Mouse (Mus musculus) MN1 (cell line): ENCODE measurements around the gene Gm49361.
"Not testable (repeated sequence)": the region's sequence is repeated elsewhere in the genome, so short reads cannot be mapped to it uniquely, and the experiment has no call there.

Experiments used
- DNase-seq: peaks from one replicate; pipeline ENCODE4 v3.0.0-alpha.2; 2016; ENCODE audit warnings: low spot score

Gm49361 gene

GRCm38 (mm10) chr14:57688066-57688465 is 57.8 kb downstream of the Gm49361 start:
- not testable (repeated sequence) for DNase-seq

DNA sequence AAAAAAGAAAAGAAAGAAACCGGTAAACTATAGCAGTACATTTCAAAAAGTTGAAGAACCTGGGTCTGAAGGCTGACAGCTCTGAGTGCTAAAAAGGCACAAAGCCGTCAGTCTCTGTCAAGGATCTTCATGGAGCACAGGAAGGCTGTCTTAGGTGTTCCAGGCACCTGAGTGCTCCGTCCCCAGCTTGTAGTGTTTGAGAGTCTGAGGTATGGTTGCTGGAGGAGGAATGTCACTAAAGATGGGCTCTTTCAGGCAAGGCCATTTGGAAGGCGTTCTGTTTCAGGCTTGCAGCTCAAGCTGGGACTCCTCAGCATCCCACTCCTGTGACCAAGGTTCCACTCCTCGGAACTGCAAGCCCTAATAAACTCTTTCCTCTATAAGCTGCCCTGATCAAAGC is 58.5 kb downstream of the Gm49361 start:
- no peak for DNase-seq

- DNase-seq = no peak
These were observed 59.3 kb downstream of the Gm49361 start for GRCm38 (mm10) chr14:57686647-57687046.

DNA sequence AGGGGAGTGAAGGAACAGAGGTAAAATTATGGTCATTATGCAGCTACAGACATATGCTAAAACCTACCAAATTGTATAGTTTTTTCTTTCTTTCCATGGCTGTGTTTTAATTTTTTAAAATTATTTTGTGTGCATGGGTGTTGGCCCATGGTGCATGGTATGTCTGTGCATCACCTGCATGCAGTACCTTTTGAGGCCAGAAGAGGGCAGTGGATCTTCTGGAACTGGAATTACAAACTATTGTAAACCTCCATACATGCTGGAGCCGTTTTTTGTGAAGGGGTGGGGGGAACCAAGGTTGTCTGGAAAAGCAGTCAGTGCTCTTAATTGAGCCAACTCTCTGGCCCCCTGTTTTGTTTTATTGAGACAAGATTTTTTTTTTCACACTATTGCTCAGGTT is 61.3 kb downstream of the Gm49361 start:
- DNase-seq = no peak

GRCm38 (mm10) chr14:57682751-57683150 is 63.2 kb downstream of the Gm49361 start:
- DNase-seq = no peak

DNA sequence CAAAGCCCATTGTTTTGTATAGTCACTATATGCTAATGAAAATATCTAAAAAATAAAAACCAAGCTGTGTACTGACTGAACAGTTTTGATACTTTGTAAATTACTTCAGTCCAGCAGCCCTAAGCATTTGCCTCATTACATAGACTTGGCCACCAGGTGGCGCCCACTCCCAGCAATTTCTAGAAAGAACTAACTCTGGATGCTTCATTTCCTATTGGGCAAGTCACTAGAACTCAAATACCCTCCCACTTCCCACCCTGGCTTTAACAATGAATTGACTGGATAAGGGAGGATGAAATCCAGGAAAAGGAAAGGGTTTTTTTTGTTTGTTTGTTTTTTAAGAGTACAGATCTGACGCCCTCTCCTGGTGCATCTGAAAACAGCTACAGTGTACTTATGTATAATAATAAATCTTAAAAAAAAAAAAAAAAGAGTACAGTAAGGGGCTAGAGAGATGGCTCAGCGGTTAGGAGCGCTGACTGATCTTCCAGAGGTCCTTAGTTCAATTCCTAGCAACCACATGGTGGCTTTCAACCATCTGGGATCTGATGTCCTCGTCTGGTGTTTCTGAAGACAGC is 65.9 kb downstream of the Gm49361 start:
- peak; percentile 84 for DNase-seq

DNA sequence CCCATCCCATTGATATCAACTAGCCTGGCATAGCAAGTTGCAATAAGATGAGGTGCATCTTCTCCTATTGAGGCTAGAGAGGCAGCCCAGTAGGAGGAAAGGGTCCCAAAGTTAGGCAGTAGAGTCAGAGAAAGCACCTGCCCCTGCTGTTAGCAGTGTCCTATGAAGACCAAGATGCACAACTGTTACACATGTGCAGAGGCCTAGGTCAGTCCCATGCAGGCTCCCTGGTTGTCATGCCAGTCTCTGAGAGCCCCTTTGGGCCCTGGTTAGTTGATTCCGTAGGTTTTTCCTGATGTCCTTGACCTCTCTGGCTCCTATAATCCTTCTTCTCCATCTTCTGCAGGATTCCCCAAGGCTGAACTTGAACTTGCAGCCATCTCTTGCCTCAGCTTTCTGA is 66.4 kb downstream of the Gm49361 start:
- DNase-seq = no peak

GRCm38 (mm10) chr14:57675481-57675880 is 70.4 kb downstream of the Gm49361 start:
- DNase-seq = no peak

DNA sequence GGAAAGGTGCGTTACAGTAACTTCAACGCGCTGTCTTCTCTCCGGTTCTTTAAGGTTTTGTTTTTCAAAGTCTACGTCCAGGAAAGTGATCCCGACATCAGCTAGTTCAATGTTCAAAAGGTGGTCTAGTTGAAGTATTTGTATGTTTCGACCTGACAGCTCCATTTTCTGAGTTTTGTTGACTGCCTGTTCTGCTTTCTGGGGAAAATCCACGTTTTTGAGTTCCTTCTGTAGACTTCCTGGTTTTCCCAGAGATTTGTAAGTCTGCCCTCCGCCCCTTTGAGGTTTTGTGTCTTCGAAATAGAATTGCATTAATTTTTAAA is 80.3 kb downstream of the Gm49361 start:
- DNase-seq = no peak

DNA sequence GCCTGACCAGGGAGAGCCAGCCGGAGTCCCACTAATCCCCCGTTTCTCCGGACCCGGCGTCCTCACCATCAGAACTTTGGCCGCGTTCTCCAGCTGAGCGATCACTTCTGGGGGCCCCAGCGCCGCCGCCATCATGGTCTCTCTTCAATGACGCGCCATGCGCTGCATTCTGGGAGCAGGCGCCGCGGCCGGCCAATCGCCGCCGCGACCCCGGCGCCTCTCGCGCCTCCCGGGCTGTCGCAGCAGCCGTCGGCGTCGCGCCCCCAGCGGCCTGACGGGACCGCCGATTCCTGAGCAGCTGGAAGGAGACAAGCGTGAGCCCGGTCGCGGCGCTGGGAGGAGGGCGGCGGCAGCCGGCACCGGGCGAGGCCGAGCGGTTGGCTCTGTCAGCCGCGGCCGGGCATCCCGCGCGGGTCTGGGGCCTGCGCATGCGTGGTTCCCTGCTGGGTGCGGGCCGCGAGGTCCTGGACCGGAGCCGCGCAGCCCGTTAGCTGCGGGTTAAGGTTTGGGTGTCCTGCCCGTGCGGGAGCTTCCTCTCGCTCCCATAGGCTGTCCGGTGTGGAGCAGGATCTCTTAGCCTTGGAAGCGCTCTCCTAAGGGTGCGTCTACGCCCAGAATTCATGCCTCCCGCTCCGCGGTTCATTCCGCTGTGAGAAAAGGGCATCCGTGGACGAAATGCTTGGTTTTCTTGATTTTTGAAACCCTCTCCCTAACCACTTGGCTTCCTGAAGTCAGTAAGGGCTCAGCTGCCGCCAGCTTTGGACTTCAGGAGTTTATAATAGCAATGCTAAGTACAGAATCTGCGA is 80.9 kb downstream of the Gm49361 start, which contains the start of gene Xpo4:
Gene Xpo4, minus strand, starts transcription at position 609 of the 806 bp plus-strand sequence.
- DNase-seq = peak; percentile 82

GRCm38 (mm10) chr14:57664311-57664821 is 81.5 kb downstream of the Gm49361 start:
- DNase-seq = peak; percentile 40

DNA sequence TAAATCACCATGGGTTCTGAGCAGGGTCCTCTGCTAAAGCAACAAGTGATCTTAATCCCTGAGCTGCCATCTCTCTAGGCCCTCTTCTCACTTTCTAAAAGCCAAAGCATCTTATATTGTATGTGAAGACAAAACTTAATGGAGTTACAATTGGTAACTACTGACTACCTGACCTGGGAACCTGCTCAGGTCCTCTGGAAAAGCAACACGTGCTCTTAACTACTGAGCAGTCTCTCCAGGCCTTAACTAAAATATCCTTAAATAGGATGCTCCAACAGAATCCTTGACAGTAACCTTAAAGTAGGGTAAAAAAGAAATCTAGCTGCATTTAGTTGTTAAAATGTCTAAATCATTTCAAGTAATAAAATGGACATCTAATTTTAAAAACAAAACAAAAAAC is 82.3 kb downstream of the Gm49361 start:
- DNase-seq = no peak

DNA sequence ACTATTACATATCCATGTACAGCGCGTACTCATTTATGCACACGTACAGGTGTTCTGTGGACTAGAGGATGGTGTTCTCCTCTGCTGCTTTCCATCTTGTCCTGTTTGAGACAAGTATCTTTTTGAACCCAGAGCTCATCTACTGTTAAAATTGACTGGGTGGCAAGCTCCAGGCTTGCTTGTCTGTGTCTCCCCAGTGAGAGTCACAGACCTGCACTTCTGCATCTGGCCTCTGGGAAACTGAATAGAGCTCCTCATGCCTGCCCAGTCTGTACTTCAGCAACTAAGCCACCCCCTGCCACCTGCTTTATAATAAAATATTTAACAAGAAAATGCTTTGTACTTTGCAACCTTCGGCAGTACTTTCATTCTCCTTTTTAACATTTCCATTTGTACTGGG is 87.6 kb downstream of the Gm49361 start:
- no peak for DNase-seq

- no peak for DNase-seq
These were observed 88.4 kb downstream of the Gm49361 start for GRCm38 (mm10) chr14:57657500-57657899.

GRCm38 (mm10) chr14:57656519-57656918 is 89.4 kb downstream of the Gm49361 start:
- not testable (repeated sequence) for DNase-seq

GRCm38 (mm10) chr14:57649501-57649900 is 96.4 kb downstream of the Gm49361 start:
- peak; percentile 27 for DNase-seq

GRCm38 (mm10) chr14:57646155-57646554 is 99.7 kb downstream of the Gm49361 start:
- no peak for DNase-seq

DNA sequence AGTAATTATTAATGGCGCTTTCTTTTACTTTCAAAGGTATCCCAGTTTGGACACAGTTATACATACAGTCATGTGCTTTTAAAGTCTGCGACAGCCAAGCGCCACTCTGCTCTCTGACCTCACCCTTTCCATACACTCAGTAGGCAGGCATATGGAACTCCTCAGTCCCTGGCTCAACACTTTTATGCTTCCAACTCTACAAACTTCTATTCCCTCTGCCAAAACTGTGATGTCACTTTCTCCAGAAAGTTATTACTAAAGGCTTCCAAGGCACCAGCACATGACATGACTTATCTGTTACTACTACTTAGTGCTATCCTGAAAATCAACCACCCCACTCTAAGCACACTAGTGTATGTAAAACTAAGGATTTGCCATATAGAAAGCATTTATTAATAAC is 106.8 kb downstream of the Gm49361 start:
- no peak for DNase-seq

DNA sequence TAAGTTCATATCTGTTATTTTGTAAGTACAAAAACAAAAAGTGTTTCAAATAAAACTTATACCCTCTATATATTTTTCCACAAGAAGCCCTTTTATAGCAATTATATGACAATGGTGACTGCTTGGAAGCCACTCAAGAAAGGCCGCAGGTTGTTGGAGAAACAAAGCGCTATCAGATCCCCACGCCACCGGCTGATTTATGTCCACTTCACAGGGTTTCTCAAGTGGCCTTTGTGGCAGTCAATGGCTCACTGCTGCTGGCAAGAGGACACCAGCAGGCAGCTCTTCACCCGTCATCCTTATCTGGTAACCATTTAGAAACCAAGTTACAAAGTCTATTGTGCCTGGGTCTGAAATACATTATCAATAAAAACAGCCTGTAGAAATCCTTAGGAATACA is 111.8 kb downstream of the Gm49361 start:
- DNase-seq = no peak

DNA sequence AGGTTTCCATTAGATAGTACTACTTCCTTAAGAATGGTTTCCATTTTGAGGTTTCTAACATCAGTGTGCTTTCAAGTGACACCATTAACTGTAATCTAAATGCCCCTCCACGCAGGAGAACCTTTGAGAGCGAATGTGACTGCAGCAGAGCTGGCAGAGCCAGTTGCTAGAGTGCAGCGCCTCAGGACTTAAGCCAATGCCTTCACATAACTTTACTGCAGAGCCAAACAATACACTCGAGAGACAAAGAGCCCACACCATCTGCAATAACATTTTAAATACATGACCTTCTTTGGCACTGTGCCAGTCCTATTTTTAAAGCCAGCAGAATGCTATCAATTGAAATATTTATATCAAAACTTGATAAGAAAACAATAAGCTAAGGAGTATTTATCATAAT is 116.3 kb downstream of the Gm49361 start:
- DNase-seq = no peak

DNA sequence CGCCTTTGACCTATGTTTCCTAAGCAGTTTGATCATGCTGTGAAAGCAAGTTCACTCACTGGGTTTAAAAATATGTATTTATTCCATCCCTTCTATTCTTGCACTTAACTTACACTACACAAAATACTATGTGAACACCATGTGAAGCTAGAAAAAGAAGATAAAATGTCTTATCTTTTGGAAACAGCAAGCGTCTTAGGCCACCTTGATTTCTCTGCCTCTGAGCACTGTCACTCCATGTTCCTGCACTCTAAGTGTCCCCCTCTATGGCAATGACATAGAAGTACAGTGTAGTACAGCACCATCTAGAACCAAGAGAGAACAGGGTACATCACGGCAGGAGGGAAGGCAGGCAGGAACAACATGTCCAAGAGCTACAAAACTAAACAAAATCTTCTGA is 123.0 kb downstream of the Gm49361 start:
- DNase-seq = no peak

- DNase-seq = no peak
These were observed 124.2 kb downstream of the Gm49361 start for GRCm38 (mm10) chr14:57621699-57622098.

DNA sequence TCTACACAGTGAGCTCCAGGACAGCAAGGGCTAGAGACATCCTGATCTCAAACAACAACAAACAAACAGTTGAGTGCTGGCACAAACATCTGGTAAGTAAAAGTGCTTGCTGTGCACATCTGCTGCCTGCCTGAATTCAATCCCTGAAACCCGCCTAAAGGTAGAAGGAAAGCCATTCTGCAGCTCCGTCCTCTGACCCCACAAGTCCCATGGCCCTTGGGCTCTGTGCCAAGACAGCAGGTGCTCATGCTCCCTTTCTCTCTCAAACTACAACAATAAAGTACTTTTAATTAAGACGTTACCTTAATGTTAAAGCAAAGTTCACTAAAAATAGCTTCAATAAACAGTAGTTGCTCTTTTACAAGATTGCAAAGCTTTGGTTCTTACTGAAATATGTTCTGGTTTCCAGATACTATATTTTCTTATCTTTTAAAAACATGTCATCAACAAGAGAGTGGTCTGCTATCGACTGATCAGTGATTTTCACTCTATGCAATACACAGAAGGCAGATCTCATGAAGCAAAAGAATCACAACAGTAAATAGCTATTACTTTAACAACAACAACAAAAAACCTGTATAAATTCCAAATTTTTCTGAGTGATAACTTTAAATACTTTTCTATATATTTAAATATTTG is 125.2 kb downstream of the Gm49361 start:
- no peak for DNase-seq
